Mouse (Mus musculus) hematopoietic stem cell, adult 5-6 weeks (primary cell): ENCODE results near the gene Kdm2a. TPM values are rescaled to one million over a fixed set of nuclear protein-coding genes. Genes with fewer than 3 reads are reported as not detected.
"Not testable (repeated sequence)": the region's sequence is repeated elsewhere in the genome, so short reads cannot be mapped to it uniquely, and the experiment has no call there.

Source experiments
- ATAC-seq, 2 experiments: fragments of 125-278 bp in 1 of 2; replicated peaks in 1 of 2; 2 replicates each; pipeline ENCODE4 v1.8.0; 2016 to 2017; ENCODE audit warnings: inconsistent platforms in 2 of 2, mild to moderate bottlenecking in 2 of 2, moderate number of reproducible peaks in 2 of 2, low read depth in 1 of 2, moderate TSS enrichment in 1 of 2; ENCODE audit not compliant: low FRiP score in 2 of 2, poor library complexity in 2 of 2, severe bottlenecking in 2 of 2, insufficient read depth in 1 of 2, low TSS enrichment in 1 of 2
- total RNA-seq: library from RNA; stranded (forward); fragments of 172-1452, 232-1000 nt; gene quantifications from 2 replicates; pipeline ENCODE4 v1.2.3, GENCODE M21; 2017

The Kdm2a gene
- total RNA-seq, 1 experiment from 2014 or later, result 95.0 TPM

DNA sequence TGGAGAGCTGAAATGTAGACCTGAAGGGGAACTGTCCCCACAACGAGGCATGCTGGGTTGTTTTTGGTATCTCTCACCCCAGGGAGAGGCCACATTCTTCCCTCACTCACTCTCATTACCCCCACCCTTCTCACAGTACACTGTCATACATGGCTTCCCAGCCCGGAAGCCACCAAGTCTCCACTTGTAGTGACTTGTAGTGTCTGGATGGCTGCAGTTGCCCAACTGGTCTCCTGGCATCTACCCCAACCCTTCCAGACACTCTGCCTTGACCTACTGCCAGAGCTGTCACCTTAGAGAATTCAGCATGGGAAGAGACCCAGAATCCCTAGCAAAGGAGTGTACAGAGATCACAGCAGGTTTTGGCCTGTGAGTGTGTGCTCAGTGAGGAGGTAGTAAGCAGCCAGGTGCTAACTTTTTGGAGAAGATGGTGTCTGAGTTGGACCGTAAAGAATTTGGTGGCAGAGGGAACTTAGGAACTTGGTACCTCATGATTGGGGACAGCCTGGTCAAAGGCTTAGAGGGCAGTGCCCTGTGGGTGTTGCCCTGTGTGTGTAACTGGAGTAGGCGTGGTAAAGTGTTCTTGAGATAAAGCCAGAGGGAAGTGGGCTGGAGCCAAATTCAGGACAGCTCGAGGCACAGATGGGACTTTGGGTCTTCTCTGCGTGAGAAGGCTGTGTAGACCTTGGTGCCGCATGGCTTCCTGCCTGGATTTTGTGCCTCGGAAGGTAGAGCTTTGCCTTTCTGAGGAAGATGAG lies 22.2 kb upstream of the Kdm2a start:
- ATAC-seq, result no peak

DNA sequence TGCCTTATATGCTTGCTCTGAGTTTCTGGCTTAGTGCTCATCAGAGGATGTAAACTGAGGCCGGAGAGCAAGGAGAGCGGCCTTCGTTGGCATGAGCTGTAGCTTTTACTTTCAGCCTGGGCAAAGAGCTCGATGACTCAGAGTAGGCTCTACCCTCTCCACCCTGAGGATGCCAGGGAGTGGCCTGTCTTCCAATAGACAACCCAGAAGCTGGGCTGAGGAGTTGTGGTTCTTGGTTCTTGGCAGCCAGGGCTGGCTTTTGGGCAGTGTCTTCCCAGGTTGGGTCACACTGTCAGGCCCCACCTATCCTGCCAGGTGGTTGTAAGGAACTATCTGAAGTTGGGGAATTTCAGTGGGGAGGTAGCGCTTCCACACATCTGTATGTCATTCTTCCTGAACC lies 21.6 kb upstream of the Kdm2a start:
- no peak for ATAC-seq

DNA sequence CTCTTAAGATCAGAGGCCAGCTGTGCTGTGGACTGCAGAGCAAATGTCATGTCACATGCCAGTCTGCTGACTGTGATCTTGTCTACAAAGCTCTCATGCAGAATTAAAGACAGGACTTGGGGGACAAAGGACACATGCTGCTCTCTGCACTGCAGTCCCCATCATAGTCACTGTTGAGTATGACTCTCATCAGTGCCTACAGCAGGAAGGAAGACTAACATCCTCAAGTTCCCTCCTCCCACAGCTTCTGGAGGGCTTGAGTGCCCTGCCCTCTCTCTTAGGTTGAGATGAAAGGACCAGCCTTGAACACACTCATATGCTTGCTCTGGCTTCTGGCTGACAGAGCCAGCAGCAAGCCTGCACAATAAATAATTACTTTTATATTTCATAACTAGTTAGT lies 19.6 kb upstream of the Kdm2a start:
- no peak for ATAC-seq

DNA sequence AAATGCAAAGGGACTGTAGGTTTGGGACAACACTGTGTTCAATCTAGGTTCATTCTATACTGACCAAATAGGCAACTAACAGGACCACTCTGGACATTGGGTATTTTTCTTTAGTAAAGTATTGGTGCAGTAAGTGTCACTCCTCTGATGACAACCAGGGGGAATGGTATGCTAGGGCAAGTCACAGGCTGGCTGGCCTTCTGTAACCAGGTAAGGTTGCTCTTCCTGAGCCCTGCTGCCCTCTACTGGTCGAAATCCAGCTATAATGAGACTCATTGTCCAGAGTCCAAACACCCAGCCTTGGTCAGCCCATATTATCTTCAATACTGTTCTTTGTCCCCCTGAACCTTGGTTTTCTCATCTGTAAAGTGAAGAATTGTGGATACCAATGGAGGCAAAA lies 19.1 kb upstream of the Kdm2a start:
- ATAC-seq, result peak; percentile 71 to 91

DNA sequence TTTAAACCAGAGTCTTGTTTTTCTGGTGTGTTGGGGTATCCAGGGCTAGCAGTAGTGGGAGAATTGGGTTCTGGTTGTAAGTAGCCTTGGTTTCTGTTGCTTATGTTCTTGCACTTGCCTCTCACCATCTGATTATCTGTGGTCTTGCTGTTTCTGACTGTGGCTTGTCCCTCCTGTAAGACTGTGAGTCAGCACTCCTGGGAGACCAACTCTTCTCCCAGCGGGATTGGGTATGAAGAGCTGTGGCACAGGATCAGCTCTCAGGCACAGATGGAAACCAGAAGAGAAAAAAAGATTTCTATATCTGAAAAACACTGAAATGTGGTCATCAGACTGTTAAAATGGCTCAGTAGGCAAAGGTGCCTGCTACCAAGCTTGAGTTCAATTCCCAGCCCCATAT lies 16.5 kb upstream of the Kdm2a start:
- no peak for ATAC-seq

DNA sequence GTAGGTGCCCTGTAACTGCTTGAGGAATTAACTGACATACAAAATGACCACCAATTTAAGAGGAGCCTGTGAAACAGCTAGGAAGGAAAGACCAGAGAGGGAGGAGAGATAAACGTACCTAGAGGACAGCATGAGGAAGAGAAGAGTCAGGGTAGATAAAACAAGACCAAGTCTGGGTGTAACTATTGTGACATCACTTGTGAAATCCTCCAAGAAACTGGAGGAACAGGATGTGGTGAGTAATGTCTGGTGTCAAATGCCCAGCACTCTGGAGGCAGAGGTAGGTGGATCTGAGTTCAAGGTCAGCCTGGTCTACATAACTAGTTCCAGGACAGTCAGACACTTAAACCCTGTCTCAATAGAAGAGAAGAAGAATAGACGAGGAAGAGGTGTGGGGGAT lies 11.0 kb upstream of the Kdm2a start:
- peak; percentile 17 to 39; a peak in 2 of 4 replicates for ATAC-seq

DNA sequence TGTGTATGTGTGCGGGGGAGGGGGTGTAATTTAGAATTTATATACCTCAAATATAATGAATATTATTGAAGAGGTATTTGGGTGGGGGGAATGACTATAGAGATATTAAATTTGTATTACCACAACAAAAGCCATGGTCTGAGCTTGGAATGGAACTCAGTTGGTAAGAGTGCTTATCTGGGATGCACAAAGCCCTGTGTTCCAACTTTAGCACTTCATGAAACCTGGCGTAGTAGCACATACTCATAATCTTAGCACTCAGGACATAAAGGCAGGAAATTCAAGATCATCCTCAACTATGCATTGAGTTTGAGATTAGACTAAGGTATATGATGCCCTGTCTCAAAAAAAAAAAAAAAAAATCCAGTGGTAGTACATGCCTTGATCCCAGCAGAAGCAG lies 6.8 kb upstream of the Kdm2a start:
- ATAC-seq, result no peak

DNA sequence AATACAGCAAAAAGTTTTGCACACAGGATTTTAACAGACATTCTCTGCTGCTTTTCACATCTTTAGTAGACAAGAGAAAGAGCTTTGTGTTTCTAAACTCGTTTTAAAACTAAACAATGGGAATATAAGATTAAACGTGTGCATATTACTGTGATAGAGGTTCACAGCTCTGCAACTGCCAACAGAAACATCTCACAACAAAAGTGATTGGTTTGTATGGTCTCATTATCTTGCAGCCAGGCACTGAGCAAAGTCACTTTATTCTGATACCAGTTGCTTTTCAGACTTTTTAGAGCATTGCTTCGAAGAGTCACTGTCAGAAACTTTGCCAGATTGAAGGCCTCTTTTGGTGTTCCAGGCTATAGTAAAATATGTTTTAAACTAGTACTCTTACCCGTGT lies 874 bp upstream of the Kdm2a start:
- no peak for ATAC-seq

DNA sequence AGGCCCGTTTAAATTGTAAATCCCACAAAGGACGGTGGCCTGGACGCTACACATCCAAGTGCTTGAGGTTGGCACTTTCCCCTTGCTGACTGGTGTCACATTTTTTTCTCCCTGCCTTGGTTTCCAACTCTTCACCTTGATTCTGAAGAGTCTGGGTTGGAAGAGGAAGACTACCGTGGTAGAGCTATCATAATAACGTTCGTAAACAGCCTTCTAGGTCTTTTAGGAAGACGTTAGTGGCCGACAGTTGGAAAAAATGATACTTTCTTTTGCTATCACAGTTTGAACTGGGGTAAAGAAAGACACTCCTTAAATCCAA lies 504 bp upstream of the Kdm2a start:
- ATAC-seq, result no peak

DNA sequence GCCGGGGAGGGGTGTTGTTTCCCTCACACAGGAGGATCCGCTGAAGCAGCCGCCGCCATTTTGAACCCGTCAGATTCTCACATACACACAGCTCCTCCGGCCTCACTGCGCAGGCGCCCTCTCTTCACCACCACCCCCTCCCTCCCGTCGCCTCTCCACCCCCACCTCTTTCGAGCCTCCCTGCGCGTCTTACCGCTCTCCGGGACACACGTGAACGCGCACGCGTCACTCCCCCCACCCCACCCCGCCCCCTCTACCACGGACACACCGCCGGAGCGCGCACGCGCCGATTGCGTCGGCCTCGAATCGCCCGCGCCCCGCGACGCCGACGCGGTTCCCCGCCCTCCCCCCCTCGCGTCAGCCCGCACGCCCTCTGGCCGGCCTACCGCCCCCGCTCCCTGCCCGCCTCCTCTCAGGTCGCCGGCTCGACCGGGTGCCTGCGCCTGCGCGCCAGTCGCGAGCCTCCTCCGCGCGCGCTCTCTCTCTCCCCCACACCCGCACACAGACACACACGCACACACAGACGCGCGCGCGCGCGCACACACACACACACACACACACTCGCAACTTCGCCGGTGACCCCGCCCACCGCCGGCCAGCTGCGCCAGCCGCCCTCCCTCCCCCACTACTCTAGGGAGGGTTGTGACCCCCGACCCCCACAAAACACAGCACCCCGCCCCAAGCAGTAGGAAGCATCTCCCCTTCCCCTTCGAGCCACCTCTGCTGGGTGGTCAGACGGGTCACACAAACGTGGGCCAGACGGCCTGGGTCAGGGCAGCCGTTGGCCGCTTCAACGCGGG lies 887 bp downstream of the Kdm2a start:
- ATAC-seq, result peak; percentile 90 to 91

DNA sequence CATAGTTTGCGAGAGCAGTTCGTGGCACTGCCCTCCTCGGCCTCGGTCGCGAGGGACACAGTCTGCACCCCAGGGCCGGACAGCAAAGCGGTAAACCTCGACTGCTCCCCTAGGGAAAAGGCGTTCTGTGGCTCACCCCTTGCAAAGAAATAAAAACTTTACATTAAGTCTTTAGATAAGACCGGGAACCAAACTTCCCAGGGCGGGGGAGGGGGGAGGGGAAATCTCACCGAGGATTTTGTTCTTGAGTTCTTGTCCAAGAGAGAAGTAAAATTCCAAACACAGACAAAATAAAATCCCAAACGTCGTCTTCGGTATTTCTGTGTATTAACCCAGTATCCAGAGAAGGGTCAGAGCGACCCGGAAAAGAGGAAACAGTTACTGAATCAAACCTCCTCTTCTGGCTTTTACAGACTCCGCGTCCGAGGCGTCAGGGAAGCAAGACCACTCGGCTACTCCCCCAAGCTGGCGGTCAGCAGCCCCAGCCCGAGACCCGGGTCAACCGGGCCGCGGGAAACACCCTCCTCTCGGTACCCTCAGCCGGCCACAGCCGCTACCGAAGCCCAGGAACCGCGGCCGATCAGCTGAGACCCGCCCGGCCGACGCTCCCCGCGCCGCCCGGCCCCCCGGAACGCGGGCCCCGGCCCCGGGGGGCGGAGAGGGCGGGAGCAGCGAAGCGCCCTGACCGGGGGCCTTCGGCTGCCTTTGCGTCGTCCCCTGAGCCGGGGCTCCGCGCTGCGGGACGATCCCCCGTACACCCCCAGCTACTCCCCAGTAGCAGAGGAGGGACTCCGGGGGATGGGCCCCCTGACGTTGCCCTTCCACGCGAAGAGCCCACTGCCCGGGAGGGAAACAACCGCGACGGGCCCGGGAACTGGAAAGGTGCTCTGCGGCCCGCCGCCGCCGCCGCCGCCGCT lies 1.7 kb downstream of the Kdm2a start:
- no peak for ATAC-seq

DNA sequence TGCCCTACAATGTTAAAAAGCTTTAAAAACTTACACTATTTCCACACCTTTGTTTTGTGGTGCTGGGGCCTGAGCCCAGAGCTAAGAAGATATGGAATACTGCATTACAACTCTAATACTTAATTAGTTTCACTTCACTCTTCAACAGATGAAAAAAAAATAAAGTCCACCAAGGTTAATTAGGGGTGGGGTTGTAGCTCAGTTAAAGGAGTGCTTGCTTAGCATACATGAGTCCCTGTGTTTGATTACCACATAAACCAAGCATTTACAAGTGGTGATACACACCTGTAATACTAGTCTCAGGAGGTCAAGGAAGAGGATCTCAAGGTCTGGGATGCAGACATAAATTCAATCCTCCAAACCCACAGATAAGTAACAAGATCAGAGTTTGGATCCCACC lies 10.8 kb downstream of the Kdm2a start:
- ATAC-seq, result no peak

DNA sequence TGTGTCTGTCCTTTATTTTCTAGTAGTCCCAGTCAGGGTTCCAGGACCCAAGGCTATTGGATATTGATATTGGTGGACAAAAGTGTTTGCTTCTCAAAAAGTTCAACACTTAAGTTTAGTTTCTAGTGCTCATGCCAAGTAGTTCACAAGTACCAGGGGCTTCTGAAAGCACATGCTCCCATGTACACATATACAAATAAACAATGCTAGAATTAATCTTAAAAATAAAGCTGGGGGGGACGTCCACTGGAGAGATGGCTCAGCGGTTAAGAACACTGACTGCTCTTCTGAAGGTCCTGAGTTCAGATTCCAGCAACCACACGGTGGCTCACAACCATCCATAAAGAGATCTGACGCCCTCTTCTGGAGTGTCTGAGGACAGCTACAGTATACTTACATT lies 13.1 kb downstream of the Kdm2a start:
- ATAC-seq, result no peak

DNA sequence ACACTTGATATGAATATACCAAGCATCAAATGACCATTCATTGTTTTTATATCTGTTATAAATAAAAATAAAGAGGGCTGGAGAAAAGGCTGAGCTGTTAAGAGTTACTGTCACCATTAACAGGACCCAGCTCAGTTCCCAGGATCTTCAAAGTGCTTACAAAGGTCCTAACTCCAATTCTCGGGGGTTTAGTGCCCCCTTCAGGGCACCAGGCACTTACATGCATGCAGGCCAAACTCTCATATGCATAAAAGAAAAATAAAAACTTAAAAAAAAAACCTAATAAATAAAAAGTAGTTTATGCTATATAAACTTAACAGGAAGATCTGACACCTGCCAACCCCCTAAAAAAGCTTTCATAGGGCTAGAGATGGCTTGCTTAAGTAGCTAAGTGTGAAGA lies 13.8 kb downstream of the Kdm2a start:
- ATAC-seq, result no peak

DNA sequence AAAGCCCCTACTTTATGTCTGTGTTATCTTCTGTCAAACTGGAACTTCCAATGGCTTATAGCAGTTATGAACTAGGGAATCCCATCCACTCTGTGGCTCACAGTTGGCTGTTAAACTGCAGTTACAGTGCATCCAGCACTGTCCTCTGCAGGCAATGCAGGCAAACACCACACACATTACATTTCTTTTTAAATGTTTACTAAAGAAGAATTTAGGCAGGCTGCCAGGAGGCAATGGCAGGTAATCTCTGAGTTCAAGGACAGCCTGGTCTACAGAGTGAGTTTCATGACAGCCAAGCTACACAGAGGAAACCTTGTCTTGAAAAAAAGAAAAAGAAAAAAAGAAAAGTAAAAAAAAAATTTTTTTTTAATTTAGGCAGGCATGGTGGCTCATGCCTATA lies 14.8 kb downstream of the Kdm2a start:
- no peak for ATAC-seq

DNA sequence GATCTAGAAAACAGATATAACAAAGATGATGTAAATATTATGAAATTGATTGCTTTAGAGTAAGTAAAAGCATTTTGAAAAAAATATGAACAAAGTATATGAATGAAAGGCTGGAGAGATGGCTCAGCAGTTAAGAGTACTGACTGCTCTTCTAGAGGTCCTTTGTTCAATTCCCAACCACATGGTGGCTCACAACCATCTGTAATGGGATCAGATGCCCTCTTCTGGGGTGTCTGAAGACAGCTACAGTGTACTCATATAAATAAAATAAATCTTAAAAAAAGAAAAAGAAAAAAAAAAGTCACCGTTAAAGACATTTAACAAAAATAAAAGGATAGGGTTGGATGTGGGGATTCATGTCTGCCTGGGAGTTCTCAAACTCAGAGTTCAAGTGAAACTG lies 15.8 kb downstream of the Kdm2a start:
- not testable (repeated sequence) for ATAC-seq

DNA sequence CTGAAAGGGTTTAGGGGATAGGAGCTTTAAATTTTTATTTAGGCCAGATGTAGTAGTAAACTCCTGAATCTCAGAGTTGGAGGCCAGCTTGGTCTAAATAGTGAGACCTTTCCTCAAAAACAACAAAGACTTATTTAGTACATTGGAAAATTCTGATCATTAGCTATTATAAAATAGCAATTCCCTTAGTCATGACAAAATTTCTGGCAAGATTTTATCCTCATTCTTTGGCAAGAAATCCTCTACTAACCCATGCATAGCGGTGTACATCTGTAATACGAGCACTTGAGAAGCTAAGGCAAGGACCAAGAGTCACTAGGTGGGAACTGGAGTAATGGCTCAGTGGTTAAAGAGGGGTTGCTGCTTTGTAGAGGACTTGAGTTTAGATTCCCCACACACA lies 27.4 kb downstream of the Kdm2a start:
- no peak for ATAC-seq

DNA sequence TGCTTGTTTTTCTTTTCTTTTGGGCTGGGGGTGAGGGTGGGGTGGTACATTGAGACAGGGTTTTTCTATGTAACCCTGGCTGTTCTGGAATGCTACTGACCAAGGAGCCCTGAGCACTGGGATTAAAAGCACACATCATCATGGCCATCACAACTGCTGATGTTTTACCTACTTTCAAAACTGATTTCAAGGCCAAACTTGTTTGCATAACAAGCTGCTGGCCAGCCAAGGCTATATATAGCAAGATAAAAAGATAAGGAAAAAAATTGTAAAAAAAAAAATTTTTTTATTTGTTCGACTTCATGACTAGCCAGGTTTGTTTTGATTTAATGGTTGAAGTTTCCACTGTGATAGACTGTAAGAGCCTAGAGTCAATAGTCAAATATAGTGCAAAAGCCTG lies 27.8 kb downstream of the Kdm2a start:
- ATAC-seq, result no peak
